Mouse (Mus musculus) T-helper 1 cell (primary cell): Measurements from ENCODE around the gene Tvp23a.

Experiments
- in situ Hi-C: fragments of 300-600 bp; cut with MboI, MseI; formaldehyde crosslinking; loops from one replicate; pipeline ENCODE4 v1.15.1; 2025; ENCODE audit warnings: high pct_unique_total_duplicates

Gene Tvp23a

DNA sequence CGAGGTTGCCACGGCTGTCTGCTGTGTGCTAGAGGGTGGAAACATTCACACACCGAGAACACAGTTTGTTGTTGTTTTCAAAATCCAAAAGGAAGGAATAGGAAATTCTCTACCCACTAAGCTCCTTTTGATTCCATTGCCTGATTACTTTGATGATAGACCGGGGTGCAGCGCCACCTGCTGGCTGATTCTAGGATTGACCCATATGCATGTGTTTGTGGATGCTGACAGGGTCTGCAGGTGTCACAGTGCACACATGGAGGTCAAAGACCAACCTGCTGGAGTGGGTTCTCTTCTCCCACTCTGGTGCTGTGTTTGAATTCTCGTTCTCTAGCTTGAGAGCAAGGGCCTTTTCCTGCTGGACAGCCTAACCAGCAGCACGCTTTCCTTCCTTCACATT lies 48.0 kb downstream of the Tvp23a start:
- in situ Hi-C loops: loop anchor here (5.0 kb wide), 1 partner anchor 122 kb away; no protein-coding TSS in a partner anchor

DNA sequence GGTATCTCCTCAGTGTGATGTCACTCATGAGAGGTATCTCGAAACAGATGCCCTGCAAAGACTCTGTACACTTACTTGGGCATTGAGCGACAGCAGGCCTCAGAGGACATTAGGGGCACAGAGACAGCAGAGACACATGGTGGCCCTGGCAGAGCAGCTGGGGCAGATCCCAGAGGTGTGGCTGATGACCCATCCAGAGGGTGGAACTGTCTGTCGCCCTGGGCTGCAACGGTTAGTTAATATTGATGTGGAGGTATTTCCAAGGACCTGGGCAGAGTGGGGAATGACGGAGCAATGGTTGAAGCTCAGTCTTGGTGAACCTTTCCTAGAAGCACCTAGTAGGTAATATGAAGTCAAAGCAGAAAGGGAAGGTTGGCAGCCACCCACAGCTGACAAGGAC lies 48.4 kb downstream of the Tvp23a start:
- in situ Hi-C loops: loop anchor here (5.0 kb wide), 1 partner anchor 121 kb away; no protein-coding TSS in a partner anchor

DNA sequence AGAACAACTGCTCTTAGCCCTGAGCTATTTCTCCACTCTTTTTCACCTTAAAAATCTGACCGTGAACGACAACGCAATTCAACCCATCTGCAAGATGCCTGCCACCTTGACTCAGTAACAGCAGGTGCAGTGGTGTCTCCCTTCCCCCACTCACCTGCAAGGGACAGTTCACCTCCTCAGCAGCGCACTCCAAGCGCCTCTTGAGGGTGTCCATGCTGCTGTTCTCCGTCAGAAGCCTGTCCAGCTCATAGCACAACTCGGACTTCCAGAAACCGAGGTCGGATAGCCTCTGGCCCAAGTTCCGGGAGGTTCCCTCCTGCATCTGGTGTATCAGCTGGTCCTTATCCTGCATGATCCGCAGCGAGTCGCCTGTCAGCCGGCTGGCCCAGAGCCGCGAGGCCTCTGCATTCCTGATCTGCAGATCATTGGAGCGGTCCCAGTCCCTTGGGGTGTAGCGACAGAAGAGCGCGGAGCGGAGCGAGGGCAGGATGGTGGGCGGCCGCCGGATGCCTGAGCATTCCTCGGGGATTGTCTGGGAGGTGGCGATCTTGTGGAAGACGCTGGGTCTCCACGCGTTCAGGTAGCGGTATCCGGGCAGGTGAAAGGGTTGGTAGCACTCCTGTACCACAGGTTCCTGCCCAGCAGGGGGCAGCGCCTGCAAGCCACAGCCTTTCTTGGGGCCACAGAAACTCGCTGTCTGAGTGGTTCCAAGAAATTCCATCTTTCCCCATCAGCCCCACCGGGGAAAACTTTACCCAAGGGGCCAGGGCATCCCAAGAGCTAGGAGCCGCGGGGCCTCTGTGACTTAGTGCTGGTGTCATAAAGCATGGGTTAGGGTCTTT lies 52.2 kb downstream of the Tvp23a start, which contains the start of gene Tekt5:
TSS of gene Tekt5 (minus strand) at position 792 of the 842 bp plus-strand sequence.
- in situ Hi-C loops: loop anchor here (5.0 kb wide), 1 partner anchor 118 kb away; no protein-coding TSS in a partner anchor

DNA sequence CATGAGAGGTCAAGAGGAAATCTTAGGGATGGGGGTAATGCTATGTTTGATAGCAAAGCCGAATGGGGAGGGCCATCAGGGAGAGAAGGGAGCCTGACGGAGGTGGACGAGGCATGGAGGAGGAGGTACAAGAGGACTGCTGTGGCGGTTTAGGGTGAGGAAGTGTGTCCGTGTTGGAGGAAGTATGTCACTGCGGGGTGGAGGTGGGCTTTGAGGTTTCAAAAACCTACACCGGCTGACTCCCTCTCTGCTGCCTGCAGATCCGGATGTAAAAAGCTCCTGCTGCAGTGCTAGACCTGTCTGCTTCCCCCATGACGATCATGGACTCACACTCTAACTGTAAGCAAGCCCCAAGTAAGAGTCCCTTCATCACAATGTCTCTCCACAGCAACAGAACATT lies 54.6 kb downstream of the Tvp23a start:
- in situ Hi-C loops: no loop called here

DNA sequence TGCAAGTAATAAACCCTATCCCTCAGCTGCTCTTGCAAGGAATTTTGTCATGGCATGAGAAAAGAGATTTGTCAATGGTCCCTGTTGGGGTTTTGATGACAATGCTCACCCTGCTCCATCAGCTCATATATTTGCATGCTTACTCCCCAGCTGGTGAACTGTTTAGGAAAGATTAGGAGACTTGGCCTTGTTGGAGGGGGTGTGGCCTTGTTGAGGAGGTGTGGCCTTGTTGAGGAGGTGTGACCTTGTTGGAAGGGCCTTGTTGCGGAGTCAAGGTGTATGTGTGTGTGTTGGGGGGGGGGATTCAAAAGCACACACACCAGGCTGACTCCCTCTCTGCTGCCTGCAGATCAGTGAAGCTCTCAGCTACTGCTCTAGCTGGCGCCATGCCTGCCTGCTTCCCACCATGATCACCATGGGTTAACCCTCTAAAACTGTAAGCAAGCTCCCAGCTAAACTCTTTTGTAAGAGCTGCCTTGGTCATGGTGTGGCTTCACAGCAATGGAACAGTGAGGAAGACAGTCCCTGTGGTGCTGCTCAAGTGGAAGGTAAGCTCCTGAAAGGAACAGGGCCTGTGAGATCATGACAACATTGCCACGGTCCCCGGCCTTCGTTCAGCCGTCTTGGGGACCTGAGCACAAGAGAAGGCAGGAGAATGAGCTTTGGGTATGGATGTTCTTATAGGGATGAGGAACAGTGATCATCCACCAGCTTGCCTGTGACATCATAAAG lies 58.4 kb downstream of the Tvp23a start:
- in situ Hi-C loops: no loop called here

DNA sequence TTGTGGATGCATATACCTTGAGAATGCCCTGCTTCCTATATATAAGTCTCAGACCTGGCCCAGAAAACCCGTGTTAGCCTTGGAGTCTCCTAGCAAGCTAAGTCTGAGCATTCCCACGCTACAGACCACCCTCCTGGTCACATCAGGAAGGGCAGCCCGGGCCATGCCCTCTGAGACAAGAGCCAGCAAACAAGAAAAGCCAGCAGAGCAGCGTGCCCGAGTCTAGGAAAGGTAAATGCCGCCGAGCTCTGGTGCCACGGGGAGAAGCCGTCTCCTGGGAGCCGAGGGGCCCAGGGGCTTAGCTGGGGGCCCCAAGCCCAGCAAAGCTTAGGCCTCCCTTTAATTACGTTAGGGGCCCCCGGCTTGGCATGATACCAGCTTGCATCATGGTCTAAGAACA lies 61.9 kb downstream of the Tvp23a start:
- in situ Hi-C loops: no loop called here

DNA sequence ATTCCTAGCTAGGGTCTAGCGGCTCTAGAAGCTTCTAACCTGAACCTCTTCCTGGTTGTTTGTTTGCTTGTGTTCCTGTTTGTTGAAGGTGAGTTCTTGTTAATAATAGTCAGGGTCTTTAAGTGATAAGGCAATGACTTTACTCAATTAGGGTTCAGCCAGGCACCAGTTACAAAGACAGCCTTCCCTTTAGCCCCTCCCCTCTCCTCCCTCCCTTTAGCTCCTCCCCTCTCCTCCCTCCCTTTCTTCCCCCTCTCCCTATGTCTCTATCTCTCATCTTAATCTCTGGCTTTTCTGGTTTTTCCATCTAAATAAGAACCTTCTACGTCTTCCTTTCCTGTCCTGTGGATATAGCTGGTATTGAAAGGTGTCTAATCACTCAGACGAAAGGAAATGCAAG lies 62.6 kb downstream of the Tvp23a start:
- in situ Hi-C loops: no loop called here

DNA sequence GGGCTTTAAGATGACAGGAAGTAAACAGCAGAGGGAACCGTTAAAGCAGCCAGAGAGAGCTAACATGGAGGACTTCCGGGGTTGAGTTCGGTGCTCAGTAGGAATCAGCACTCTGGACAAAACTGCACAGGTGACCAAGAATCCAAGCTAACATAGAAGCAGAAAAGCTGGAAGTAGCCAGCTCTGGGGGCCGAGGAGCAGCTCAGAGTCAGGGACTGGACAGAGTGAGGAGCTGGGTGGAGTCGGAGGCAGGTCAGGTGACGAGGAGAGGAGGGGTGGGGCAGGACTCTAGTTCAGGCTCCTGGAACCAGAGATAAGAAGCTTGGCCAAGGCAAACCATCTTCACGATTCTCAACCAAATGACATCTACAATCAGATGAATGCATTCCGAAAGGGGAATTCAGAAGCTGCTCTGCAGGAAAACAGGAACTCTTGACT lies 63.1 kb downstream of the Tvp23a start:
- in situ Hi-C loops: no loop called here

DNA sequence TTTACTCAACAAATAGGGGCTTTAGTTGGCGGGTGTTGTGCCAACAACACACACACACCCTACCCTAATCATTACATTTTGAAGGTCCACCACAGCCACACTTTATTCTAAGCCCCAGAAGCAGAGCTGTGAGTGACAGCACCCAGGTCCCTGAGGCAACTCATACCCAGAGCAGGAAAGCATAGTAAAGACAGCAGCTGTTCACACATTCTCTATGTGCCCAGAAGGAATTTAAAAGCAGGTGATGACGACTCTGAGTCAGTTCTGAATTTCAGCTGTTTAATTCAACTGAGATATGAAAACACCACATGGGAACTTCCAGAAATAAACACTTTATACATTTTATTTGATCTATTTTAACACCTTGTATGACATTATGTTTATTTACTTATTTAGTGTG lies 67.6 kb downstream of the Tvp23a start:
- in situ Hi-C loops: no loop called here

DNA sequence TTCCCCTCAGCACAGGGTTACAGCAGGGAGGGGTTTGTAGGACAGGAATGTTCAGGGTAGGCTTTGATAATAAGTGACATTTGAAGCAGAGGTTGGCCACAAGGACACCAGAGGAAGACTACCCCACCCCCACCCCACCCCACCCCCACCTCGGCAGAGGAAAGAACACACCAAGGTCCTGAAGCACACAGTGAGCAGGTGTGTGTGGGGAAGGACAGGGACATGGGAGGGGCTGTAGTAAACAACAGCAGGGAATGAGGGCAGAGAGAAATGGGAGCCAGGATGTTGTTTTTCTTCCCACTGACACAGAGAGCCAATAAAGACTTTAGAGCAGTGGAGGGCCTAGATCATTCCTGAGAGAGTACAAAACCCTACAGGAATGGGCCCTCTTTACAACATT lies 69.9 kb downstream of the Tvp23a start:
- in situ Hi-C loops: no loop called here

DNA sequence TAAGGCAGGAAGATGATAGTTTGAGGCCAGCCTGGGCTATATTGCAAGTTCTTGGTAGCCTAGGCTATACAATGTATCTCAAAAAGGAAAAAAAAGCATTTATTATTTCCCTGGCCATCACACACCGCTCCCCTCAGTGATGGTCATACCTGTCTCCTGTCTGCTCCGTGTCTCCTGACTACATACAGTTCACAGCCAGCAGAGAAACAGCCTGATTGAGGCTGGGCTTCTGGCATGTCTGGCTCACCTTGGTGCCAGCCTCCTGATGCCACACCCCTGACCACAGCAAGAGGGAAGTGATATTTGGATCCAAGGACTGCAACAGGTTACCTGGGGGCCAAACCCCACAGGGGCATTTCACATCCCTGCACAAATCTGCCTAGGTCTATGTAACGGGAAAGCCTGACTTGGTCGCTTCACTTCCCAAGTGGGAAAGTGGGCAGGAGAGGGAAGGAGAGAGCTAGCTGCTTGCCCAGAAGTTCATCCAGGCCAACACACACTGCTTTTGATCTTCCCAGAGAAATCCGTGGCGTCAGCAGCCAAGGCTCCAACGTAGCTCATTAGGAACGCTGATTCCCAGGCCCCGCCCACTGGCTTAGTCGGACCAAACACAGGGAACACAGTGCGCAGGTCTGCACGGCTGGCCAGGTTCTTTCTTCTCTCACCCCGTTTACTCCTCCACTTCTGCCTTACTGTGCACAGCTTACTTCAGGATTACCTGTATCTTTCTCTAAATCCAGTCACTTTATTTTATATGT lies 72.7 kb downstream of the Tvp23a start:
- in situ Hi-C loops: no loop called here

DNA sequence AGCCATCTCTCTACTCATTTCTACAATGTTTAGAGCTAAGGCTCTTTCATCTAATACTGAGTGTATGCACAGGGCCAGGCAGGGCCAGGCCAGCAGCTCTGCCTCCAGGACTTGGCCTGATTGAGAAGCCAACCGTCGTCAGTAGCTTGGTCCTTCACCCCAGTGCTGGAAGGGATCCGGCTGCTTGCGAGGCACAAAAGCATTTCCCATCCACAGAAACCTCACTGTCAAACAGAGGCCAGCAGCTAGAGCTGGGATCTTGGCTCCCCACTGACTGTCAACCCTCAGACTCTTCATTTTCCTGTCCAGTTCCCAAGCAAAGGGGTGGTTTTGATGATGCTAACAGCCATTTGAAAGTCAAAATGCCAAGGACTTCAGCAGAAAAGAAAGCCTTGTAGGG lies 74.8 kb downstream of the Tvp23a start:
- in situ Hi-C loops: no loop called here
